Mouse (Mus musculus) limb, embryonic 12.5 days (tissue): ENCODE measurements around the gene Phc1. TPM values are rescaled to one million over a fixed set of nuclear protein-coding genes. Genes with fewer than 3 reads are reported as not detected.

Source experiments
- ATAC-seq: fragments of 200-750 bp; cut with Nextera tagmentation; 2 replicates; pipeline ENCODE4 v1.8.0; 2017; ENCODE audit warnings: low read depth, moderate TSS enrichment; ENCODE audit not compliant: insufficient number of reproducible peaks, insufficient read depth, low FRiP score, low TSS enrichment
- H3K27ac ChIP-seq: fragments of 300-500 bp; sonication (generic); 2 replicates; pipeline ENCODE4 v1.5.1; 2016; ENCODE audit warnings: mild to moderate bottlenecking, moderate library complexity
- H3K27me3 ChIP-seq: fragments of 300-500 bp; sonication (generic); 2 replicates; pipeline ENCODE4 v1.6.1; 2016; ENCODE audit warnings: mild to moderate bottlenecking, moderate library complexity
- H3K36me3 ChIP-seq: fragments of 300-500 bp; sonication (generic); 2 replicates; pipeline ENCODE4 v1.6.1; 2016; ENCODE audit warnings: mild to moderate bottlenecking, moderate library complexity
- H3K4me1 ChIP-seq: fragments of 300-500 bp; sonication (generic); replicated peaks from 2 replicates; pipeline ENCODE4 v1.6.1; 2016
- H3K4me2 ChIP-seq: fragments of 300-500 bp; sonication (generic); 2 replicates; pipeline ENCODE4 v1.6.1; 2016; ENCODE audit warnings: mild to moderate bottlenecking, moderate library complexity
- H3K4me3 ChIP-seq: fragments of 300-500 bp; sonication (generic); replicated peaks from 2 replicates; pipeline ENCODE4 v1.5.1; 2016; ENCODE audit warnings: mild to moderate bottlenecking
- H3K9ac ChIP-seq: fragments of 300-500 bp; sonication (generic); replicated peaks from 2 replicates; pipeline ENCODE4 v1.6.1; 2016; ENCODE audit warnings: mild to moderate bottlenecking, moderate library complexity
- H3K9me3 ChIP-seq: fragments of 300-500 bp; sonication (generic); 2 replicates; pipeline ENCODE4 v1.6.1; 2016; ENCODE audit warnings: mild to moderate bottlenecking, moderate library complexity
- WGBS: fragments of 180-500 bp; shearing (Covaris S2); methylation state at CpG from one replicate; pipeline ENCODE4 v1.1.7; 2016; 5-methylcytosine and 5-hydroxymethylcytosine counted together
- polyA plus RNA-seq: library from polyadenylated mRNA; unstranded; fragments of >200 nt; fragmentation: Nextera tagmentation; extraction: Ambion mirVana; gene quantifications from 2 replicates; pipeline ENCODE4 v1.2.1, GENCODE M21; 2016

Gene Phc1
- polyA plus RNA-seq, 1 experiment from 2014 or later = 27.1 TPM

- H3K9ac ChIP-seq = no peak overlapping the region
- no peaks in the 10 kb centered on the region for H3K9me3 ChIP-seq
- 86% methylated on average over 9 of the region's 9 CpGs for WGBS
- ATAC-seq = no peak
- H3K4me1 ChIP-seq = peaks cover 29% of the 10 kb centered on the region
- no peaks in the 10 kb centered on the region for H3K27me3 ChIP-seq
- no peak overlapping the region for H3K4me2 ChIP-seq
- H3K27ac ChIP-seq = no peak overlapping the region
- no peaks in the 10 kb centered on the region for H3K36me3 ChIP-seq
- H3K4me3 ChIP-seq = no peak overlapping the region
Measured at GRCm38 (mm10) chr6:122293796-122294195, 46.6 kb downstream of the Phc1 start.

- H3K27ac ChIP-seq = no peak overlapping the region
- H3K36me3 ChIP-seq = no peaks in the 10 kb centered on the region
- H3K4me2 ChIP-seq = no peak overlapping the region
- H3K9ac ChIP-seq = no peak overlapping the region
- no peaks in the 10 kb centered on the region for H3K9me3 ChIP-seq
- peaks cover 25% of the 10 kb centered on the region for H3K4me1 ChIP-seq
- no peak overlapping the region for H3K4me3 ChIP-seq
- no peak for ATAC-seq
- no peaks in the 10 kb centered on the region for H3K27me3 ChIP-seq
- WGBS = 93% methylated on average over 8 of the region's 8 CpGs
Measured at GRCm38 (mm10) chr6:122293121-122293520, 47.2 kb downstream of the Phc1 start.

DNA sequence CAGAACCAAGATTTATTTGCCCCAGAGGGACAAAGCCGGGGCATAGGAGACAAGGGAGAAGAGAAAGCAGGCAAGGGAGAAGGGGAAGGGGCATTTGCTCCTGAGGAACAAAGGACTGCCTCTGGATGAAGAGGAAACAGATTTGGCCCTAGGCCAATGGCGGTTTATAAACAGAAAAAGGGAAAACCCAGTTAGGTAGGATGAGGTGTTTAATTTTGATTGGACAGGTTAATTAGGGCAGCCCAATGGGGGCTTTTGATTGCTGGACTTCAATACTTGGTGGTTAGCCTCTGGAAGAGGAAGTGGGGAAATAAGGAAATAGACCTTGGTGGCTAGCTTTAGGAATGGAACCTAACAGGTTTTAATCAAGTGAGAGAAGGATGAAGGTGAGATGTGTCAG lies 48.2 kb downstream of the Phc1 start:
- WGBS = 59% methylated on average over 2 of the region's 2 CpGs
- Histone ChIP-seq H3K4me1 (peaks cover 22% of the 10 kb centered on the region), H3K27ac (peak overlapping the region; percentile 31; the same call in 1 of the 2 replicates), H3K36me3 (no peaks in the 10 kb centered on the region), H3K27me3 (no peaks in the 10 kb centered on the region), H3K4me2 (no peak overlapping the region), H3K9ac (no peak overlapping the region), H3K9me3 (no peaks in the 10 kb centered on the region), H3K4me3 (no peak overlapping the region)
- no peak for ATAC-seq

- H3K4me1 ChIP-seq = peaks cover 22% of the 10 kb centered on the region
- H3K4me3 ChIP-seq = no peak overlapping the region
- no peaks in the 10 kb centered on the region for H3K9me3 ChIP-seq
- H3K27me3 ChIP-seq = no peaks in the 10 kb centered on the region
- no peaks in the 10 kb centered on the region for H3K36me3 ChIP-seq
- 76% methylated on average over 3 of the region's 3 CpGs for WGBS
- no peak overlapping the region for H3K4me2 ChIP-seq
- H3K27ac ChIP-seq = no peak overlapping the region; the same call in 1 of the 2 replicates
- no peak for ATAC-seq
- no peak overlapping the region for H3K9ac ChIP-seq
Measured at GRCm38 (mm10) chr6:122291735-122292134, 48.6 kb downstream of the Phc1 start.

DNA sequence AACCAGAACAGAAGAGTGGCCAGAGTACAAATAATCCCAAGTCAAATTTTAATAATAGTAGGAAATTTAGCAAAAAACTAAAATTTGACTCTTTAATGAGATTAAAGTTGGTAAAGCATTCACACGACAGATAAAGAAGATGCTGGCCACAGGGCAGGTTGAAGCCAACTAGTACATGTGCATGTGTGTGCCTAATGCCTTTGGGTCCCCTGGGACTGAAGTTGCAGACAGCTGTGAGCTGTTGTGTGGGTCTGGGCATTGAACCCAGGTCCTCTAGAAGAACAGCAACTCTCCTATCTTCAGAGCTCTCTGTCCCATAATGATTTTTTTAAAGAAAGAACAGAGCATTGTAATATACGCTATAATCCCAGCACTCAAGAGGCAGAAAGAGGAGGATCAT lies 49.1 kb downstream of the Phc1 start:
- H3K36me3 ChIP-seq = no peaks in the 10 kb centered on the region
- no peak overlapping the region for H3K4me2 ChIP-seq
- H3K27ac ChIP-seq = peak overlapping the region; percentile 64; the same call in 1 of the 2 replicates
- ATAC-seq = no peak
- H3K9me3 ChIP-seq = no peaks in the 10 kb centered on the region
- no peak overlapping the region for H3K4me3 ChIP-seq
- 70% methylated on average over 2 of the region's 2 CpGs for WGBS
- H3K4me1 ChIP-seq = peaks cover 22% of the 10 kb centered on the region
- H3K9ac ChIP-seq = no peak overlapping the region
- H3K27me3 ChIP-seq = no peaks in the 10 kb centered on the region

DNA sequence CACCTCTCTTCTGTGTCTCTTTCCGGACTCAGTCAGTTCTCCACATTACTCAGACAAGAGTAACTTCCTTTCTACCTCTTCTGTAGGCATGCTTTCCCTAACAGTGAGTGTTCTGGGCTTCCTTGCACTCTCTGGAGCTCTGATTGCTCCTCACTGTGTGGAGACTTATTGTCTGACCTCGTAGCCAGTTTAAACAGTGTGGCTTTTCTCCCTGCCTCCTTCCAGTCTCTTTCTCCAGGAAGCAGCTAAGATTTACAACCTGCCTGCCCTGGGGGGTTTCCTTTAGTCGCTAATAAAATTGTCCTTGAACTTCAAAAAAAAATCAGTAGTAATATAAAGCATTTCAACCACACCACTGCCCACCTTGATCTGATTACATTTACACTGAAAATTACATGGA lies 50.1 kb downstream of the Phc1 start:
- peak; percentile 67 for ATAC-seq
- Histone ChIP-seq H3K4me1 (peaks cover 22% of the 10 kb centered on the region), H3K27ac (peak overlapping the region; percentile 86), H3K9ac (no peak overlapping the region), H3K36me3 (no peaks in the 10 kb centered on the region), H3K4me2 (peak overlapping the region; percentile 7; the same call in 1 of the 2 replicates), H3K27me3 (no peaks in the 10 kb centered on the region), H3K9me3 (no peaks in the 10 kb centered on the region), H3K4me3 (no peak overlapping the region)
- WGBS = 13% methylated on average over 3 of the region's 3 CpGs

- Histone ChIP-seq H3K9ac (no peak overlapping the region), H3K4me1 (peaks cover 22% of the 10 kb centered on the region), H3K27ac (no peak overlapping the region), H3K4me2 (no peak overlapping the region), H3K27me3 (no peaks in the 10 kb centered on the region), H3K4me3 (no peak overlapping the region), H3K9me3 (no peaks in the 10 kb centered on the region), H3K36me3 (no peaks in the 10 kb centered on the region)
- ATAC-seq = no peak
- WGBS = 71% methylated on average over 1 of the region's 1 CpGs
Measured at GRCm38 (mm10) chr6:122289313-122289712, 51.0 kb downstream of the Phc1 start.

DNA sequence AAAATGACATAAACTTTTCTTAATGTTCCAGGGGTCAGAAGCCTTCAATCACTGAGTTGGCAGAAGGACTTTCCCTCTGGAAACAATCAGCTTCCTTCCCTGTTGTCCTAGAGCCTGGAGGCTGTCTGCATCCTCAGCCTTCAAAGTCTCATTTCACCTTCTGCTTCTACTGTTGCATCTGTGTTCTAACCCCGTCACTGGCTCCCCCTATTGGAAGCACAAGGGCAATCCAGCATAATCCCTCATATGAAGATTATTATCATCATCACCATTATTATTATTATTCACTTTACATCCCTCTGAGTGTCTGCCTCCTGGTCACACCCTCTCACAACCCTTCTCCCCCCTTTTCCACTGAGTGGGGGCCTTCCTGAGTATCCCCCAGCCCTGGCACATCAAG lies 52.1 kb downstream of the Phc1 start:
- Histone ChIP-seq H3K9me3 (no peaks in the 10 kb centered on the region), H3K27ac (no peak overlapping the region), H3K4me2 (no peak overlapping the region), H3K9ac (no peak overlapping the region), H3K4me3 (no peak overlapping the region), H3K36me3 (no peaks in the 10 kb centered on the region), H3K4me1 (peaks cover 22% of the 10 kb centered on the region), H3K27me3 (no peaks in the 10 kb centered on the region)
- 58% methylated on average over 1 of the region's 1 CpGs for WGBS
- ATAC-seq = no peak

DNA sequence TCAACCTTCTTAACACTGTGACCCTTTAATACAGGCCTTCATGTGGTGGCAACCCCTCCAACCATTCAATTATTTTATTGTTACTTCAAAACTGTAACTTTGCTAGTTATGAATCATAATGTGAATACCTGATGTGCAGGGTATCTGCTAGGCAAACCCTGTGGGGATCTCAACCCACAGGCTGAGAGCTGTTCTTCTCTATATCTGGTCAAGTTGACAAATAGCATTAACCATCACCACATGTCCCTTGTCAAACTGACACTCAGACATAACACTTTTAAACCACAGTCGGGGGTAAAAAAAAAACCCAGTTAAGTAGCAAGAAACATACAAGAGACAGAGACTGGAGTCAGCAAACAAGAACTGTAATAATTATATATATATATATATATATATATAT lies 55.5 kb downstream of the Phc1 start:
- WGBS = 82% methylated on average over 1 of the region's 1 CpGs
- no peaks in the 10 kb centered on the region for H3K36me3 ChIP-seq
- no peaks in the 10 kb centered on the region for H3K27me3 ChIP-seq
- H3K4me3 ChIP-seq = no peak overlapping the region
- peaks cover 6% of the 10 kb centered on the region for H3K4me1 ChIP-seq
- no peak for ATAC-seq
- no peak overlapping the region for H3K4me2 ChIP-seq
- no peak overlapping the region for H3K27ac ChIP-seq
- no peak overlapping the region for H3K9ac ChIP-seq
- H3K9me3 ChIP-seq = no peaks in the 10 kb centered on the region

- no peak overlapping the region for H3K4me2 ChIP-seq
- no peak overlapping the region for H3K9ac ChIP-seq
- no peak for ATAC-seq
- no peaks in the 10 kb centered on the region for H3K9me3 ChIP-seq
- no peak overlapping the region for H3K27ac ChIP-seq
- H3K4me3 ChIP-seq = no peak overlapping the region
- no peaks in the 10 kb centered on the region for H3K27me3 ChIP-seq
- H3K4me1 ChIP-seq = 0 out of 2 replicates have a peak, but pooled peaks cover 5% of the 10 kb centered on the region
- no peaks in the 10 kb centered on the region for H3K36me3 ChIP-seq
- 86% methylated on average over 4 of the region's 4 CpGs for WGBS
Measured at GRCm38 (mm10) chr6:122284304-122284703, 56.1 kb downstream of the Phc1 start.

DNA sequence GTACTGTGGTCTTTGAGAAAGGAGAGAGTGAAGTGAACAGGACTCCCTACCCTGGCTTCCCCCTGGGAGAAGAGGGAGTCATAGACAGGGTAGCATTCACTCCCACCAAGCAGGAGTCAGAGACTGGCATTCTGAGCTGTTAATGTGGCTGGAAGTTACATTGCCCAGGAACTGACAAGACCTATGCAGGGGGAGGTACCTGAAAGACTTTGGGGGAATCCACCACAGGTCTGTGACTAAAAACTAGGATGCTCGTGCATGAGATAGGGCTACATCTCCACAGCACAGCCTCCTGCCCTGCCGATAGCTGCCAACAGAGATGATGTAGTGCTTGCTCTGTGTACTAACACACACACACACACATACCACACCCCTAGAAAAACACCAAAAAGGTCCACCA lies 56.9 kb downstream of the Phc1 start:
- Histone ChIP-seq H3K36me3 (no peaks in the 10 kb centered on the region), H3K4me2 (no peak overlapping the region), H3K4me1 (no peaks in the 10 kb centered on the region), H3K4me3 (no peak overlapping the region), H3K9ac (no peak overlapping the region), H3K9me3 (no peaks in the 10 kb centered on the region), H3K27ac (no peak overlapping the region), H3K27me3 (no peaks in the 10 kb centered on the region)
- no peak for ATAC-seq
- 79% methylated on average over 2 of the region's 2 CpGs for WGBS

DNA sequence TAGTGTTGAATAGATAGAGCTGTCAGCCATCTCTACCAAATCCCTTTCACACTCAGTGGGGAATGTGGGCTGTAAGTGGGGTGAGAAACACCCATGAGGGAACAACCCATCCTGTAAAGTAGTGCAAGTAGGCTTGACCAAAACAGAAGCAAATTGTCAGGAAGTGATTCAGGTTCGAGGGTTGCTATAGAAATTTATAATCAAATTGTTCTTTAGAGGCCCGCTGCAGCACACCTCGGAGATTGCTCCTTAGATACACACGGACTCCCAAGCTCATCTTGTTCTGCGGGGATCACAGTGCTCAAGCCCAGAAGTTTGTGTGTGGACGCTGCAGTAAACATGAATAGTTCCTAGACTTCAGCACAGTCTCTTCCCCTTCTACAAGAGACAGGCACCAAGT lies 57.6 kb downstream of the Phc1 start, which contains the start of gene Klrg1:
Gene Klrg1 (minus strand): TSS at position 101 of the 400 bp plus-strand sequence.
- Histone ChIP-seq H3K4me2 (no peak within 1 kb of the TSS), H3K36me3 (no peaks in the 10 kb centered on the region), H3K27ac (no peak within 1 kb of the TSS), H3K9ac (no peak within 1 kb of the TSS), H3K4me1 (no peaks in the 10 kb centered on the region), H3K27me3 (no peaks in the 10 kb centered on the region), H3K9me3 (no peaks in the 10 kb centered on the region), H3K4me3 (no peak within 1 kb of the TSS)
- no peak for ATAC-seq
- WGBS = 84% methylated on average over 6 of the region's 6 CpGs
